Mouse (Mus musculus) gonadal fat pad, adult 2 months (tissue): ENCODE measurements around the gene Zbed5. TPM values are rescaled to one million over a fixed set of nuclear protein-coding genes. Genes with fewer than 3 reads are reported as not detected.

Experiments used
- DNase-seq: peaks from one replicate; pipeline ENCODE4 v3.0.0-alpha.2; 2012; ENCODE audit warnings: low read depth
- polyA plus RNA-seq: library from polyadenylated mRNA; depleted of rRNA; stranded (reverse); fragments of >200 nt; gene quantifications from 2 replicates; pipeline ENCODE4 v1.2.3, GENCODE M21; 2012; rRNA removed

Gene Zbed5
- polyA plus RNA-seq, 1 experiment = 3.5 TPM

GRCm38 (mm10) chr5:129952143-129952542, 56.6 kb downstream of the Zbed5 start:
- no peak for DNase-seq

Other genes with a start within 250 kb of the Zbed5 start
- 1.6 and 2.3 TPM in 2 replicates for gene Zfp11, start 225.6 kb upstream of the Zbed5 start, polyA plus RNA-seq
- gene Sept14, start 187.2 kb upstream of the Zbed5 start, polyA plus RNA-seq = 0.12 TPM in 1 of 2 replicates, not detected in the other
- 59.5 and 72.4 TPM in 2 replicates for gene Mrps17, start 180.2 kb upstream of the Zbed5 start, polyA plus RNA-seq
- 55.0 and 57.8 TPM in 2 replicates for gene Nipsnap2, start 170.7 kb upstream of the Zbed5 start, polyA plus RNA-seq
- gene Psph, start 108.3 kb upstream of the Zbed5 start, polyA plus RNA-seq = 56.6 and 95.0 TPM in 2 replicates
- 18.8 and 24.8 TPM in 2 replicates for gene Sumf2, start 48.7 kb upstream of the Zbed5 start, polyA plus RNA-seq
- gene Chchd2, start 8.3 kb upstream of the Zbed5 start, polyA plus RNA-seq = 855 and 995 TPM in 2 replicates
- 5.6 and 7.0 TPM in 2 replicates for gene Phkg1, start 2.8 kb downstream of the Zbed5 start, polyA plus RNA-seq
- 36.7 and 41.6 TPM in 2 replicates for gene Nupr1l, start 12.8 kb downstream of the Zbed5 start, polyA plus RNA-seq
- gene Vkorc1l1, start 46.2 kb downstream of the Zbed5 start, polyA plus RNA-seq = 55.8 and 64.3 TPM in 2 replicates
- 53.9 and 65.7 TPM in 2 replicates for gene Gusb, start 107.3 kb downstream of the Zbed5 start, polyA plus RNA-seq
- 90.2 and 116 TPM in 2 replicates for gene Asl, start 133.5 kb downstream of the Zbed5 start, polyA plus RNA-seq
- gene Crcp, start 133.6 kb downstream of the Zbed5 start, polyA plus RNA-seq = 17.4 and 19.0 TPM in 2 replicates
- 19.1 and 22.2 TPM in 2 replicates for gene Tpst1, start 177.6 kb downstream of the Zbed5 start, polyA plus RNA-seq
- 8.4 and 9.7 TPM in 2 replicates for gene Kctd7, start 249.1 kb downstream of the Zbed5 start, polyA plus RNA-seq